Mouse (Mus musculus) frontal cortex, adult 2 months (tissue): ENCODE data around the gene Arhgef40. TPM values are rescaled to one million over a fixed set of nuclear protein-coding genes. Genes with fewer than 3 reads are reported as not detected.

ENCODE experiments used
- polyA plus RNA-seq: library from polyadenylated mRNA; depleted of rRNA; stranded (reverse); fragments of >200 nt; gene quantifications from 2 replicates; pipeline ENCODE4 v1.2.3, GENCODE M21; 2012; rRNA removed

Gene Arhgef40
- polyA plus RNA-seq, 1 experiment, result 39.7 TPM

Other genes with a start within 250 kb of the Arhgef40 start
- gene Ang4, start 211.1 kb upstream of the Arhgef40 start, polyA plus RNA-seq, result not detected in 2 replicates
- not detected in 2 replicates for gene AY358078, start 184.7 kb upstream of the Arhgef40 start, polyA plus RNA-seq
- not detected in 2 replicates for gene Ear6, start 131.0 kb upstream of the Arhgef40 start, polyA plus RNA-seq
- gene Mettl17, start 99.9 kb upstream of the Arhgef40 start, polyA plus RNA-seq, result 49.7 and 53.5 TPM in 2 replicates
- gene Slc39a2, start 91.8 kb upstream of the Arhgef40 start, polyA plus RNA-seq, result 19.7 and 20.4 TPM in 2 replicates
- gene Ndrg2, start 70.6 kb upstream of the Arhgef40 start, polyA plus RNA-seq, result 712 and 1,011 TPM in 2 replicates
- not detected in 2 replicates for gene Tppp2, start 66.3 kb upstream of the Arhgef40 start, polyA plus RNA-seq
- gene Rnase13, start 61.9 kb upstream of the Arhgef40 start, polyA plus RNA-seq, result 0.14 and 0.17 TPM in 2 replicates
- gene Tmem253, start 30.9 kb downstream of the Arhgef40 start, polyA plus RNA-seq, result 0.60 and 0.90 TPM in 2 replicates
- gene Zfp219, start 36.0 kb downstream of the Arhgef40 start, polyA plus RNA-seq, result 73.4 and 77.7 TPM in 2 replicates
- 0.08 and 0.15 TPM in 2 replicates for gene Olfr221, start 57.7 kb downstream of the Arhgef40 start, polyA plus RNA-seq
- 260 and 273 TPM in 2 replicates for gene Hnrnpc, start 119.3 kb downstream of the Arhgef40 start, polyA plus RNA-seq
- 1.4 and 2.0 TPM in 2 replicates for gene Rpgrip1, start 126.0 kb downstream of the Arhgef40 start, polyA plus RNA-seq
- 33.0 and 33.4 TPM in 2 replicates for gene Supt16, start 212.7 kb downstream of the Arhgef40 start, polyA plus RNA-seq